Mouse (Mus musculus) liver, adult 10 weeks (tissue): Measurements from ENCODE around the gene Aldh3b3. TPM values are rescaled to one million over a fixed set of nuclear protein-coding genes. Genes with fewer than 3 reads are reported as not detected.

ENCODE experiments used
- polyA plus RNA-seq: library from polyadenylated mRNA; stranded (reverse); fragments of 350-450 nt; fragmentation: Illumina TruSeq; extraction: RNeasy Lipid Tissue Mini Kit (QIAGEN cat#74804); gene quantifications from one replicate; pipeline ENCODE4 v1.2.3, GENCODE M21; 2014; ENCODE audit warnings: low read depth, low replicate concordance

The Aldh3b3 gene
- polyA plus RNA-seq, result 0.64 TPM

DNA sequence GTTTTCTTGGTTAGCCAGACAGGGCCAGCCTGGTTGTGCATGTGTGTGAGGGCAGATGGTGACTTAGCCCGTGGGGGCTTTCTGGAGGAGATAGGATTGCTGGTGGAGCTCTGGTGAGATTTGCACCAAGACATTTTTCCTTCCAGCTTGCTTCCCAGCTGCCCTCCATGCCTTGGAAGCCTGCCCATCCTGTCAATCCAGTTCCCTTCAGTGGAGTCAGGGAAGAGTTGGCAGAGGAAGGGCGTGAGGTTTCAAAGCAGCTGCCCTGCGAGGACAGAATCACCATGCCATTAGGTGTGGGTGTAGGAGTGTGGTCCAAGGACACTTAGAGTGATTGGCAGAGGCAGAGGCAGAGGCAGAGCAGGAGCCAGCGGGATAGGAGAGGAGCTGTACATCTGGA lies at the start of gene Aldh3b3:
Aldh3b3 (plus strand) TSS at position 176 of the 400 bp plus-strand sequence.

GRCm38 (mm10) chr19:3912337-3913204 lies 45.9 kb upstream of the Aldh3b3 start, which contains the start of gene Ndufs8:
Gene Ndufs8, minus strand, starts transcription at chr19:3912774.

DNA sequence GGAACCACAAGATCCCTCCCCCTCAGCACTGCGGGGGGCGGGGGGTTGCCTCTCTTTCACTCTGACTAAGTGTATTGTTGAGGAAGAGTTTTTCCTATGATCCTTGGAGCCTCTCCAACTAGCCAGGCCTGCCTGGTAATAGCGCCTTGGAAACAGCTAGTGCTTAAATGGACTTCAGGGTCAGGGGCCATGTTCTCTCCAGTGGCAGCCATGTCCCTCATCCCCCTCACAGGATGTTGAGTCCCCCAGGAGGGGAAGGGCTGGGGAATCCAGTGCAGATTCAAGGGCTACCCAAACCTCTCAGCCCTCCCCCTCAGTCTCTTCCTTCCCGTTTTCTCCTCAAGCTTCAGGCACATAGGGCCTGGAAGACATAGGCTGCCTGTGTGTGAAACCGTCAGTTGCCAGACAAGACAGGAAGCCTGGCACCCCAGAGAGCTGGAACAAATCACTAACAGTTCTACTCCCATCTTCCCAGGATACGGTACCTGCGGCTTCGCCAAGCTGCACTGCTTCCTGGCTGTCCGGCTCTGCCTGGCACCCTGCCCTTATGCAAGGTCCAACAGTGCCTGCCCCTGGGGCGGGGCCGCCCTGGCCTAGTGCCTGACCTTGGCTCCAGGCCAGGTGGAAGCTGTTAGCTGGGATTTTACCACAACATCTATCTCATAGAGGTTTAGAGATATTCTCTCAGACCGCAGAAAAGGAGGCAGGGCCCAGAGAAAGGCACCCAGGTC lies 29.1 kb upstream of the Aldh3b3 start, which contains the start of gene Aldh3b1:
Aldh3b1 (minus strand) TSS at position 598 of the 731 bp plus-strand sequence.

DNA sequence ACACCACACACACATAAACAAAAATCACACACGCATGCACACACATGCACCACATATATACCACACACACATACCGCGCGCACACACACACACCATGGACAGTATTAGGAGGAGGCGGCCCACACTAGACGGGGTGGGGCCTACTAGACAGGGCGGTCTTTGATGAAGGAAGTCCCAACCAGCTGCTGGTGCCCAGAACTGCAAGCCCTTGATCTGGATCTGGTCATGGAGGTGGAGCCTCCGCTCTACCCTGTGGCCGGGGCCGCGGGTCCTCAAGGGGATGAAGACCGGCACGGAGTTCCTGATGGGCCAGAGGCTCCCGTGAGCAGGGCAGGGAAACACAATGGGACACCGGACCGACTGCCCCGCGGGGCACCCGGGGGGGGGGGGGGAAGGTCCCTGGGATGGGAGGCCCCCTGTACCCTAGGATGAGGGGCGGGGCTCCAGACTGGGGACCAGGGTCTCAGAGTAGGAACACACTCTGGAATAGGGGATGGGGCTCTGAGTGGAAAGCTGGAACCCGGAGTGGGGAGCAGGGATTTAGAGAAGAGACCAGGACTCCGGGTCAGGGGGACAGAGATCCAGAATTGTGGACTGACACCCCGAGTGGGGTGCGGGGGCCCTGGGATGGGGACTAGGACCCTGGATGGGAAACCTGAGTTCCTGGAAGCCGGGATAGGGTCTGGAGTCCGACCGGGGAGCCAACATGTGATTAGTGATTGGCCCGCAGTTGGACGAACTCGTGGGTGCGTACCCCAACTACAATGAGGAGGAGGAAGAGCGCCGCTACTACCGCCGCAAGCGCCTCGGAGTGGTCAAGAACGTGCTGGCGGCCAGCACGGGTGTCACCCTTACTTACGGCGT lies 23.2 kb upstream of the Aldh3b3 start, which contains the start of gene Unc93b1:
Unc93b1 (plus strand) TSS at position 155 of the 864 bp plus-strand sequence.

GRCm38 (mm10) chr19:3972229-3972628 lies 13.8 kb downstream of the Aldh3b3 start, which contains the start of gene Aldh3b2:
Gene Aldh3b2, plus strand, starts transcription at chr19:3972328.

DNA sequence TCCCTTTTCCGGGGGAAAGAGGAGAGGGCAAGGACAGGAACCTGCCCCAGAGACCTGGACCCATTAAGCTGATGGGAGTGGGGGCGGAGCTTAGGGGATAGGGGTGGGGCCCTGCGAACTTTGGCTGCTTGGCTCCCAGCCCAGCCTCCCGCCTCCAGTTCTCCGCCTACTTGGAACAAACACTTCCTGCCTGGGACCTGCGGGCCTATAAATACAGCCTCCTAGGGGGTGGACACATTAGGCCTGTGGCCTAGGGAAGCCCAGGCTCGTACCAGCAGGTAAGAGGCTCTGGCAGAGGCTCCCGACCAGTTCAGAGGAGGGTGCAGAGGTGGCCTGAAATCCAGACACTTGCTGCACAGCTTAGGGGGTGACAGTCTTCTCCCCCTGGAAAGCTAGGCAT lies 27.9 kb downstream of the Aldh3b3 start, which contains the start of gene Acy3:
Acy3 (plus strand) TSS at position 237 of the 400 bp plus-strand sequence.

DNA sequence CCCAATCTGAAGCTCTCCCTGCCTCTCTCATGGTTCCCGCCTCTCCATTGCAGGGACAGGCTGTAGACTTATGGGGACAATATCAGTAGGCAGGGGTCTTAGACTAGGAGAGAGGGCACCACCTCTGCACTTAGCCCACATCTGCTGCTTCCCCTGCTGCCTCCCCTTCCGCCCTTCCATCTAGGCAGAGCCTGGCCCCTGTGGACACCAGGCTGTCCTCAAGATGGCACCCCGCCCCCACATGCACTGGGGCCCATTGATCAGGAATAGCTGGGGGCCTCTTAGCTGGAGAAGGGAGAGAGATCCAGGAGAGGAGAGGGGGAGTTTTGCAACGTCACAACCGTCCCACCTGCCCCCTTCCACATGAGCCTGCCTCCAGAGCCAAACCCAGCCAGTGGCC lies 34.0 kb downstream of the Aldh3b3 start, which contains the start of gene Tbx10:
Tbx10 (plus strand) TSS at position 337 of the 400 bp plus-strand sequence.

GRCm38 (mm10) chr19:4000119-4000900 lies 41.9 kb downstream of the Aldh3b3 start, which contains the start of the genes Nudt8 and Gm49405:
Gene Nudt8, plus strand, starts transcription at chr19:4000580.
Gene Gm49405, plus strand, starts transcription at chr19:4000626.

GRCm38 (mm10) chr19:4003112-4003511 lies 44.7 kb downstream of the Aldh3b3 start, which contains the start of gene Doc2g:
Gene Doc2g, plus strand, starts transcription at chr19:4003313.

GRCm38 (mm10) chr19:4012432-4013022 lies 54.1 kb downstream of the Aldh3b3 start, which contains the start of gene Ndufv1:
Gene Ndufv1, minus strand, starts transcription at chr19:4012806.

Other genes with a start within 250 kb of the Aldh3b3 start
- 38.7 TPM for gene Kmt5b, start 191.2 kb upstream of the Aldh3b3 start, polyA plus RNA-seq
- gene Chka, start 106.9 kb upstream of the Aldh3b3 start, polyA plus RNA-seq, result 87.4 TPM
- gene Tcirg1, start 51.5 kb upstream of the Aldh3b3 start, polyA plus RNA-seq, result 7.2 TPM
- gene Ndufs8, start 45.9 kb upstream of the Aldh3b3 start, polyA plus RNA-seq, result 7.7 TPM
- not detected for gene Aldh3b1, start 28.8 kb upstream of the Aldh3b3 start, polyA plus RNA-seq
- gene Unc93b1, start 23.5 kb upstream of the Aldh3b3 start, polyA plus RNA-seq, result 3.1 TPM
- not detected for gene Aldh3b2, start 13.7 kb downstream of the Aldh3b3 start, polyA plus RNA-seq
- gene Acy3, start 27.9 kb downstream of the Aldh3b3 start, polyA plus RNA-seq, result 15.3 TPM
- not detected for gene Tbx10, start 34.1 kb downstream of the Aldh3b3 start, polyA plus RNA-seq
- gene Nudt8, start 41.9 kb downstream of the Aldh3b3 start, polyA plus RNA-seq, result not detected
- gene Gm49405, start 42.0 kb downstream of the Aldh3b3 start, polyA plus RNA-seq, result 0.13 TPM
- not detected for gene Doc2g, start 44.7 kb downstream of the Aldh3b3 start, polyA plus RNA-seq
- 25.4 TPM for gene Ndufv1, start 54.2 kb downstream of the Aldh3b3 start, polyA plus RNA-seq
- 51.4 TPM for gene Gstp1, start 79.3 kb downstream of the Aldh3b3 start, polyA plus RNA-seq
- gene Gstp2, start 87.4 kb downstream of the Aldh3b3 start, polyA plus RNA-seq, result 1.1 TPM
- gene Gstp3, start 100.9 kb downstream of the Aldh3b3 start, polyA plus RNA-seq, result 2.0 TPM
- gene Cabp2, start 122.9 kb downstream of the Aldh3b3 start, polyA plus RNA-seq, result not detected
- gene Cdk2ap2, start 138.5 kb downstream of the Aldh3b3 start, polyA plus RNA-seq, result 1.9 TPM
- 0.19 TPM for gene Pitpnm1, start 141.4 kb downstream of the Aldh3b3 start, polyA plus RNA-seq
- 0.53 TPM for gene Aip, start 167.2 kb downstream of the Aldh3b3 start, polyA plus RNA-seq
- gene Gpr152, start 181.1 kb downstream of the Aldh3b3 start, polyA plus RNA-seq, result not detected
- 0.26 TPM for gene Cabp4, start 185.4 kb downstream of the Aldh3b3 start, polyA plus RNA-seq
- 19.7 TPM for gene Coro1b, start 190.0 kb downstream of the Aldh3b3 start, polyA plus RNA-seq
- gene Ptprcap, start 195.0 kb downstream of the Aldh3b3 start, polyA plus RNA-seq, result 2.3 TPM
- gene Rps6kb2, start 204.7 kb downstream of the Aldh3b3 start, polyA plus RNA-seq, result 3.4 TPM
- gene Carns1, start 216.8 kb downstream of the Aldh3b3 start, polyA plus RNA-seq, result 0.64 TPM
- not detected for gene Tbc1d10c, start 232.6 kb downstream of the Aldh3b3 start, polyA plus RNA-seq
- gene Ppp1ca, start 233.4 kb downstream of the Aldh3b3 start, polyA plus RNA-seq, result 76.1 TPM
- 1.6 TPM for gene Rad9a, start 243.0 kb downstream of the Aldh3b3 start, polyA plus RNA-seq